Comparison of ENCODE assay signal across 8 mouse cellular contexts in the genomic region with DNA sequence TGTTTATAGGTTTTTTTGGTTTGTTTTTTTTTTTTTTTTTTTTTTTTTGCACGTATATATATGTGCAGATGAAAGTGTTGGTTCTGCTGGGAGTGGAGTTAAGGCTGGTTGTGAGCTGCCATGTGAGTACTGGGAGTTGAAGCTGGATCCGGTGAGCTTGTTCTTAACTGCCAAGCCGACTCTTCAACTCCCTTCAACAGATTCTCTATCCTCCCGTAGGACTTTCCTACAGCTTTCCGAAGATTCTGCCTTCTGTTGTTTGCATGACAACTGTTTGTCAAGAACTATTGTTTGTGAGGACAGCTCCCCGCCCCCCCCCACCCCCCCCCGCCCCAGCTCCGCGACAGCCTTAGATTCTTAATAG. TPM values are rescaled to one million over a fixed set of nuclear protein-coding genes. Genes with fewer than 3 reads are reported as not detected.
DNase-seq lines count a peak whose midpoint lies in the region; ATAC-seq lines count a peak whose summit lies in the region.

No protein-coding gene starts in this region.

- H3K27ac ChIP-seq in lung, embryonic 15.5 days: no peak overlapping the region
- no peak overlapping the region; the same call in 1 of the 2 replicates for H3K27ac ChIP-seq in embryonic facial prominence, embryonic 10.5 days (replicated peaks)
- no peak overlapping the region for H3K27ac ChIP-seq in intestine, embryonic 14.5 days (ENCODE audit: low read depth)
- H3K27ac ChIP-seq in neural tube, embryonic 14.5 days (ENCODE audit: low read depth, low read length): no peak overlapping the region

- WGBS in lung, embryonic 15.5 days: 4% methylated on average over 9 of the region's 9 CpGs
- WGBS in embryonic facial prominence, embryonic 10.5 days: 2% methylated on average over 9 of the region's 9 CpGs
- WGBS in intestine, embryonic 14.5 days: 2% methylated on average over 9 of the region's 9 CpGs
- 1% methylated on average over 9 of the region's 9 CpGs for WGBS in neural tube, embryonic 14.5 days

- H3K9me3 ChIP-seq in lung, embryonic 15.5 days: no peaks in the 10 kb centered on the region
- no peaks in the 10 kb centered on the region for H3K9me3 ChIP-seq in embryonic facial prominence, embryonic 10.5 days
- H3K9me3 ChIP-seq in intestine, embryonic 14.5 days (ENCODE audit: control insufficient read depth, low read length): no peaks in the 10 kb centered on the region
- no peaks in the 10 kb centered on the region for H3K9me3 ChIP-seq in neural tube, embryonic 14.5 days (ENCODE audit: control insufficient read depth, low read length)

- H3K9ac ChIP-seq in lung, embryonic 15.5 days: no peak overlapping the region
- peak overlapping the region; percentile 27; the same call in 1 of the 2 replicates for H3K9ac ChIP-seq in intestine, embryonic 14.5 days (ENCODE audit: low read length)
- H3K9ac ChIP-seq in neural tube, embryonic 14.5 days (replicated peaks; ENCODE audit: low read depth, low read length): no peak overlapping the region

- DNase-seq in lung, postnatal 36 days: no peak
- DNase-seq in embryonic facial prominence, embryonic 10.5 days (ENCODE audit: low spot score): peak; percentile 18
- DNase-seq in intestine, embryonic 14.5 days (ENCODE audit: low spot score): no peak
- DNase-seq in left cerebral cortex, adult 11 months (ENCODE audit: low spot score): no peak
- no peak for DNase-seq in left cerebral cortex, adult 9 months (ENCODE audit: low spot score in 2 of 2)
- DNase-seq in right cerebral cortex, adult 18-20 months: no peak

- peak overlapping the region; percentile 93 for H3K4me3 ChIP-seq in lung, embryonic 15.5 days
- H3K4me3 ChIP-seq in embryonic facial prominence, embryonic 10.5 days: peak overlapping the region; percentile 92
- H3K4me3 ChIP-seq in intestine, embryonic 14.5 days (ENCODE audit: low read depth, low read length): peak overlapping the region; percentile 54
- peak overlapping the region; percentile 95 for H3K4me3 ChIP-seq in neural tube, embryonic 14.5 days (ENCODE audit: low read depth, low read length)

- H3K36me3 ChIP-seq in lung, embryonic 15.5 days: no peaks in the 10 kb centered on the region; the same call in 1 of the 2 replicates
- H3K36me3 ChIP-seq in embryonic facial prominence, embryonic 10.5 days (replicated peaks): peaks cover 11% of the 10 kb centered on the region; the same call in 1 of the 2 replicates
- peaks cover 4% of the 10 kb centered on the region; the same call in 1 of the 2 replicates for H3K36me3 ChIP-seq in intestine, embryonic 14.5 days (ENCODE audit: control insufficient read depth, insufficient read depth, low read length)
- no peaks in the 10 kb centered on the region for H3K36me3 ChIP-seq in neural tube, embryonic 14.5 days (ENCODE audit: control insufficient read depth, insufficient read depth, low read length)

- H3K4me1 ChIP-seq in lung, embryonic 15.5 days: peaks cover 19% of the 10 kb centered on the region
- H3K4me1 ChIP-seq in embryonic facial prominence, embryonic 10.5 days: peaks cover 28% of the 10 kb centered on the region
- H3K4me1 ChIP-seq in intestine, embryonic 14.5 days (replicated peaks; ENCODE audit: control insufficient read depth, insufficient read depth, low read length): peaks cover 15% of the 10 kb centered on the region
- peaks cover 15% of the 10 kb centered on the region; the same call in 1 of the 2 replicates for H3K4me1 ChIP-seq in neural tube, embryonic 14.5 days (ENCODE audit: control insufficient read depth, insufficient read depth, low read length)

- no peak for ATAC-seq in lung, embryonic 15.5 days (ENCODE audit: borderline replicate concordance, extremely low read depth, low FRiP score, low TSS enrichment)
- no peak for ATAC-seq in intestine, embryonic 14.5 days (replicated peaks; ENCODE audit: low FRiP score, low TSS enrichment, low read depth)
- ATAC-seq in neural tube, embryonic 14.5 days (ENCODE audit: low read depth): no peak

- H3K27me3 ChIP-seq in lung, embryonic 15.5 days: no peaks in the 10 kb centered on the region
- no peaks in the 10 kb centered on the region for H3K27me3 ChIP-seq in embryonic facial prominence, embryonic 10.5 days (replicated peaks; ENCODE audit: low read depth, poor library complexity, severe bottlenecking)
- H3K27me3 ChIP-seq in intestine, embryonic 14.5 days (replicated peaks; ENCODE audit: control insufficient read depth, insufficient read depth, low read length): no peaks in the 10 kb centered on the region
- H3K27me3 ChIP-seq in neural tube, embryonic 14.5 days (ENCODE audit: control insufficient read depth, insufficient read depth, low read length): no peaks in the 10 kb centered on the region

- peak overlapping the region; percentile 71 for H3K4me2 ChIP-seq in lung, embryonic 15.5 days
- H3K4me2 ChIP-seq in intestine, embryonic 14.5 days (ENCODE audit: low read length): peak overlapping the region; percentile 68
- peak overlapping the region; percentile 71 for H3K4me2 ChIP-seq in neural tube, embryonic 14.5 days (ENCODE audit: low read depth, low read length)

RNA-seq across cellular contexts. Expression of gene Mmadhc, which starts 0.4 kb away (rescaled TPM):
- polyA plus RNA-seq in lung, embryonic 15.5 days (2015; fragmentation: Nextera tagmentation; extraction: Ambion mirVana): 161 and 165 TPM in 2 replicates
- polyA plus RNA-seq in embryonic facial prominence, embryonic 10.5 days (2016; fragmentation: Nextera tagmentation; extraction: Ambion mirVana): 161 and 164 TPM in 2 replicates
- 147 and 162 TPM in 2 replicates for polyA plus RNA-seq in intestine, embryonic 14.5 days (2014; fragmentation: Nextera tagmentation; extraction: Ambion mirVana)
- 140 and 144 TPM in 2 replicates for polyA plus RNA-seq in neural tube, embryonic 14.5 days (2014; fragmentation: Nextera tagmentation; extraction: Ambion mirVana)
